Mouse (Mus musculus) heart, adult 2 months (tissue): ENCODE measurements around the gene Rps6ka1.

ENCODE experiments used
- CTCF ChIP-seq: fragments of 200-600 bp; IDR thresholded peaks from 2 replicates; pipeline ENCODE4 v1.8.1; 2022; ENCODE audit warnings: antibody characterized with exemption, mild to moderate bottlenecking, moderate library complexity
- POLR2A ChIP-seq: fragments of 200-500 bp; IDR thresholded peaks from 2 replicates; pipeline ENCODE4 v1.6.1; 2011; ENCODE audit warnings: mild to moderate bottlenecking, low read depth, low read length, control low read depth; ENCODE audit not compliant: insufficient read depth

- TF ChIP-seq CTCF: peak; percentile 25; the same call in 1 of the 2 replicates
- TF ChIP-seq POLR2A: no peak
These were observed 14.9 kb upstream of the Rps6ka1 start for GRCm38 (mm10) chr4:133902510-133902909.
